Mouse (Mus musculus) thymus, adult 2 months (tissue): ENCODE measurements around the gene Spdya. TPM values are rescaled to one million over a fixed set of nuclear protein-coding genes. Genes with fewer than 3 reads are reported as not detected.
"Not testable (repeated sequence)": the region's sequence is repeated elsewhere in the genome, so short reads cannot be mapped to it uniquely, and the experiment has no call there.

ENCODE experiments used
- DNase-seq: peaks from one replicate; pipeline ENCODE4 v3.0.0; 2021
- H3K27ac ChIP-seq: fragments of 200-500 bp; 2 replicates; pipeline ENCODE4 v1.5.1; 2012; ENCODE audit warnings: low read length, control low read depth; ENCODE audit not compliant: control insufficient read depth, insufficient read depth
- H3K27me3 ChIP-seq: fragments of 200-500 bp; 2 replicates; pipeline ENCODE4 v1.6.1; 2012; ENCODE audit warnings: mild to moderate bottlenecking, low read length, moderate library complexity, mixed read lengths; ENCODE audit not compliant: control insufficient read depth, insufficient read depth
- H3K36me3 ChIP-seq: fragments of 200-500 bp; 2 replicates; pipeline ENCODE4 v1.6.1; 2012; ENCODE audit warnings: mild to moderate bottlenecking, low read length, moderate library complexity; ENCODE audit not compliant: control insufficient read depth, insufficient read depth
- H3K4me1 ChIP-seq: fragments of 200-500 bp; replicated peaks from 2 replicates; pipeline ENCODE4 v1.6.1; 2012; ENCODE audit warnings: low read length; ENCODE audit not compliant: control insufficient read depth, insufficient read depth
- H3K4me3 ChIP-seq: fragments of 200-500 bp; 2 replicates; pipeline ENCODE4 v1.5.1; 2012; ENCODE audit warnings: mild to moderate bottlenecking, low read length, control low read depth, moderate library complexity; ENCODE audit not compliant: control insufficient read depth, insufficient read depth
- CTCF ChIP-seq: fragments of 200-500 bp; IDR thresholded peaks from 2 replicates; pipeline ENCODE4 v1.5.1; 2012; ENCODE audit warnings: mild to moderate bottlenecking, control low read depth, low read length, moderate library complexity, borderline replicate concordance; ENCODE audit not compliant: control insufficient read depth, poor library complexity, insufficient read depth; ENCODE audit errors: extremely low read depth
- POLR2A ChIP-seq: fragments of 200-500 bp; IDR thresholded peaks from 2 replicates; pipeline ENCODE4 v1.6.1; 2012; ENCODE audit warnings: mild to moderate bottlenecking, low read length, control low read depth, moderate library complexity; ENCODE audit not compliant: control insufficient read depth, poor library complexity, insufficient read depth; ENCODE audit errors: extremely low read depth
- WGBS: fragments of 180-500 bp; shearing (Covaris S2); methylation state at CpG from one replicate; pipeline ENCODE4 v1.1.7; 2018; 5-methylcytosine and 5-hydroxymethylcytosine counted together
- polyA plus RNA-seq: library from polyadenylated mRNA; depleted of rRNA; stranded (reverse); fragments of >200 nt; gene quantifications from 2 replicates; pipeline ENCODE4 v1.2.3, GENCODE M21; 2012; rRNA removed

Spdya gene
- polyA plus RNA-seq, 1 experiment = not detected

GRCm38 (mm10) chr17:71633350-71633749, 81.5 kb downstream of the Spdya start:
- Histone ChIP-seq H3K27ac (no peak overlapping the region), H3K27me3 (no peaks in the 10 kb centered on the region), H3K36me3 (peaks cover 56% of the 10 kb centered on the region), H3K4me1 (no peaks in the 10 kb centered on the region), H3K4me3 (no peak overlapping the region)
- WGBS = 94% methylated on average over 8 of the region's 8 CpGs
- TF ChIP-seq POLR2A (no peak), CTCF (no peak)
- DNase-seq = no peak

DNA sequence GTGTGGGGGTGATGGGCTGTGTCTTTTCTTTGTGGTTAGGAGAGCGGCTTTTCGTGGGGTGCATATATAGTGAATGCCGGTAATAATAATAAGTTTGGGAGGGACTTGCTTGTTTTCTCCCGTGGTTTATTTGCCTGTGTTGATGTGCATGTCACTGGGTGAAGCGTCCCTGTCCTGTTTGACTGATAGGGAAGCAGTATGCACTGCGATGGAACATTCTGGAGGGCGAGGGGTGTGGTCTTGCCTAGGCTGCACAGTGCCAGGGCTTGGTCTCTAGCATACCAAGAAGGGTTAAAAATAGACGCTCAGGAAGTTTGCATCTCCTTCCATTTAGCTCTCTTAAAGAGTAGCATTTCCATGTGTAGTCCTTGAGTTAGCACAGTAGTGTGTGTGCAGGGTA, 84.9 kb downstream of the Spdya start:
- H3K4me1 ChIP-seq = no peaks in the 10 kb centered on the region
- H3K36me3 ChIP-seq = peaks cover 66% of the 10 kb centered on the region
- WGBS = 95% methylated on average over 8 of the region's 8 CpGs
- no peak for DNase-seq
- no peak for TF ChIP-seq POLR2A
- no peak overlapping the region for H3K4me3 ChIP-seq
- H3K27me3 ChIP-seq = no peaks in the 10 kb centered on the region
- H3K27ac ChIP-seq = no peak overlapping the region

GRCm38 (mm10) chr17:71637750-71638265, 85.9 kb downstream of the Spdya start:
- no peak for DNase-seq
- TF ChIP-seq POLR2A = no peak
- no peak for TF ChIP-seq CTCF
- peaks cover 62% of the 10 kb centered on the region for H3K36me3 ChIP-seq
- no peaks in the 10 kb centered on the region for H3K27me3 ChIP-seq
- H3K4me1 ChIP-seq = no peaks in the 10 kb centered on the region
- WGBS = 83% methylated on average over 4 of the region's 4 CpGs
- H3K27ac ChIP-seq = no peak overlapping the region
- H3K4me3 ChIP-seq = no peak overlapping the region

DNA sequence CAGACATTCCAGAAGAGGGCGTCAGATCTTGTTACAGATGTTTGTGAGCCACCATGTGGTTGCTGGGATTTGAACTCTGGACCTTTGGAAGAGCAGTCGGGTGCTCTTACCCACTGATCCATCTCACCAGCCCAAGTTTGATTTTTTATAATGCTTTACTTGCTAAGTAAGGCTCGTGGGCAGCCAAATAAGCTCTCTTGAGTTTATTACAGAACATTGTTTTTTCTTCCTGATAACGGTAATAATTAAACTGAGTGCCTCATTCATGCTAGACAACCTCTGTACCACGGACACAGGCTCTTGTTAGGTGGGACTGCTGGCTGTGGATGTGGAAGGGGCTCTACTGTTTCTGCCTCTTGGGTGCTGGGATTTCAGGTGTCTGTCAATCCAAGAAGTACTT, 87.2 kb downstream of the Spdya start:
- H3K4me3 ChIP-seq, DNase-seq, H3K4me1 ChIP-seq, H3K27ac ChIP-seq, H3K27me3 ChIP-seq: not testable (repeated sequence)
- H3K36me3 ChIP-seq = peaks cover 55% of the 10 kb centered on the region
- 91% methylated on average over 5 of the region's 5 CpGs for WGBS

Other genes with a start within 250 kb of the Spdya start
- gene Emilin2, start 240.1 kb upstream of the Spdya start, polyA plus RNA-seq = 5.9 and 8.7 TPM in 2 replicates
- 2.7 and 2.9 TPM in 2 replicates for gene Gm4707, start 92.1 kb upstream of the Spdya start, polyA plus RNA-seq
- 23.3 and 25.0 TPM in 2 replicates for gene Smchd1, start 76.7 kb upstream of the Spdya start, polyA plus RNA-seq
- 3.0 and 3.7 TPM in 2 replicates for gene Ndc80, start 25.2 kb upstream of the Spdya start, polyA plus RNA-seq
- 16.1 and 20.5 TPM in 2 replicates for gene Wdr43, start 63.8 kb downstream of the Spdya start, polyA plus RNA-seq
- 0.26 and 0.51 TPM in 2 replicates for gene Togaram2, start 121.2 kb downstream of the Spdya start, polyA plus RNA-seq
- 0.04 TPM in 1 of 2 replicates, not detected in the other for gene Pcare, start 200.8 kb downstream of the Spdya start, polyA plus RNA-seq
- 16.2 and 20.2 TPM in 2 replicates for gene Clip4, start 216.4 kb downstream of the Spdya start, polyA plus RNA-seq